ENCODE assay signal across 8 mouse cellular contexts in genomic region chr13:97442283-97442682, GRCm38 (mm10).
DNase-seq lines count a peak whose midpoint lies in the region; ATAC-seq lines count a peak whose summit lies in the region.

No protein-coding gene starts in this region.

- peak overlapping the region; percentile 8; the same call in 1 of the 2 replicates for H3K27ac ChIP-seq in forebrain, embryonic 13.5 days
- no peak overlapping the region for H3K27ac ChIP-seq in limb, embryonic 12.5 days

- H3K4me1 ChIP-seq in forebrain, embryonic 13.5 days, result peaks cover 51% of the 10 kb centered on the region
- peaks cover 36% of the 10 kb centered on the region for H3K4me1 ChIP-seq in limb, embryonic 12.5 days (replicated peaks)

- peak; percentile 13 for DNase-seq in gastrocnemius, postnatal 25 days
- DNase-seq in gastrocnemius, adult 18-20 months (ENCODE audit: low spot score), result no peak
- DNase-seq in neural tube, embryonic 10.5 days (ENCODE audit: extremely low spot score, low spot score), result peak; percentile 50
- no peak for DNase-seq in cerebellum, adult 11-12 months
- DNase-seq in urinary bladder, postnatal 25 days (ENCODE audit: low spot score), result no peak

- no peak overlapping the region for H3K4me3 ChIP-seq in forebrain, embryonic 13.5 days
- no peak overlapping the region for H3K4me3 ChIP-seq in limb, embryonic 12.5 days (replicated peaks)

- ATAC-seq in CD4-positive, CD25-positive, alpha-beta regulatory T cell, adult 4 months, result peak; percentile 94
- no peak; the same call in 1 of the 2 replicates for ATAC-seq in forebrain, embryonic 13.5 days
- no peak for ATAC-seq in limb, embryonic 12.5 days (ENCODE audit: insufficient number of reproducible peaks, insufficient read depth, low FRiP score, low TSS enrichment, low read depth)

- no peaks in the 10 kb centered on the region for H3K36me3 ChIP-seq in forebrain, embryonic 13.5 days (ENCODE audit: poor library complexity, severe bottlenecking)
- no peaks in the 10 kb centered on the region for H3K36me3 ChIP-seq in limb, embryonic 12.5 days

- H3K27me3 ChIP-seq in forebrain, embryonic 13.5 days, result no peaks in the 10 kb centered on the region
- H3K27me3 ChIP-seq in limb, embryonic 12.5 days, result peaks cover 21% of the 10 kb centered on the region

- 0 out of 2 replicates have a peak overlapping the region, but pooled peaks have one; percentile 10 for H3K4me2 ChIP-seq in forebrain, embryonic 13.5 days
- H3K4me2 ChIP-seq in limb, embryonic 12.5 days, result peak overlapping the region; percentile 31; the same call in 1 of the 2 replicates

- no peaks in the 10 kb centered on the region for H3K9me3 ChIP-seq in forebrain, embryonic 13.5 days (replicated peaks)
- H3K9me3 ChIP-seq in limb, embryonic 12.5 days, result no peaks in the 10 kb centered on the region

- H3K9ac ChIP-seq in forebrain, embryonic 13.5 days, result no peak overlapping the region; the same call in 1 of the 2 replicates
- H3K9ac ChIP-seq in limb, embryonic 12.5 days (replicated peaks), result no peak overlapping the region

- WGBS in forebrain, embryonic 13.5 days, result 29% methylated on average over 10 of the region's 10 CpGs
- 31% methylated on average over 10 of the region's 10 CpGs for WGBS in limb, embryonic 12.5 days

Comparison
In these comparisons a context has a peak if more than half of its experiments do, and no peak if none do; other contexts are left out.
1. DNase-seq: peak in gastrocnemius, postnatal 25 days (single experiment) and neural tube, embryonic 10.5 days (single experiment); none in gastrocnemius, adult 18-20 months (single experiment), cerebellum, adult 11-12 months (single experiment) and urinary bladder, postnatal 25 days (single experiment).